Mouse (Mus musculus): ENCODE results near the gene Olfr1232.

The Olfr1232 gene

GRCm38 (mm10) chr2:89329575-89329974, at the start of gene Olfr1232:
Olfr1232 (minus strand) TSS chr2:89329675.
- DNase-seq (ENCODE audit: low spot score), result no peak

GRCm38 (mm10) chr2:89364765-89365164, 35.3 kb upstream of the Olfr1232 start, which contains the start of gene Olfr1234:
Olfr1234 (minus strand) TSS chr2:89364865.
- DNase-seq (ENCODE audit: low spot score), result no peak

GRCm38 (mm10) chr2:89342298-89342697, 12.8 kb upstream of the Olfr1232 start, which contains the start of gene Olfr1233:
Olfr1233 (minus strand) TSS chr2:89342398.
- no peak for DNase-seq (ENCODE audit: low spot score)

GRCm38 (mm10) chr2:89306974-89307373, 22.5 kb downstream of the Olfr1232 start, which contains the start of gene Olfr1231:
Olfr1231 (minus strand) TSS chr2:89307074.
- DNase-seq (ENCODE audit: low spot score), result no peak

- no peak for DNase-seq (ENCODE audit: low spot score)
Observed at GRCm38 (mm10) chr2:89297168-89297567, 32.3 kb downstream of the Olfr1232 start, which contains the start of gene Olfr1230. Olfr1230 (minus strand) TSS chr2:89297268.

GRCm38 (mm10) chr2:89287914-89288313, 41.6 kb downstream of the Olfr1232 start, which contains the start of gene Olfr1229:
Olfr1229 (minus strand) TSS chr2:89288014.
- DNase-seq (ENCODE audit: low spot score), result no peak

All from retina, embryonic 14.5 days (tissue).